Mouse (Mus musculus): Measurements from ENCODE around the gene Ccdc113. TPM values are rescaled to one million over a fixed set of nuclear protein-coding genes. Genes with fewer than 3 reads are reported as not detected.

Gene Ccdc113
- polyA plus RNA-seq, 1 experiment from 2014 or later: 0.62 TPM

DNA sequence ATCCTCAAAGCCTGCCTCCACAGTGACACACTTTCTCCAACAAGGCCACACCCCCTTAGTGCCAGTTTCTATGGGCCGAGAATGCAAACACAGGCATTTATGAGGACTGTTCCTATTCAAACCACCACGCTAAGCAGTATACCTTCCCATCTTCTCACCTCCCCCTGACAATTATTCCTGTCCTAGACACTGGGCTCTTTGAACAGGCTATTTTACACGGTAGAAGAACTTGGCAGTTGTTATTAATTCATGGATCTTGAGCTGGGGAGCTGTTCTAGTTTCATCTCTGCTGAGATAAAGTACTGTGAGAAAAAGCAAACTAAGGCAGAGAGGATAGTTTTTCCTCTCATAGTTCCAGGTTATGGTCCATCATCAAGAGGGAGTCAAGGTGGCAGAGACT lies 9.2 kb downstream of the Ccdc113 start:
- no peak for DNase-seq (ENCODE audit: low spot score)
- no peak for ATAC-seq (ENCODE audit: low FRiP score, low TSS enrichment)
- Histone ChIP-seq H3K4me1 (replicated peaks; ENCODE audit: control insufficient read depth, insufficient read depth) (no peaks in the 10 kb centered on the region), H3K36me3 (ENCODE audit: control insufficient read depth, insufficient read depth, low read length) (no peaks in the 10 kb centered on the region), H3K4me2 (replicated peaks; ENCODE audit: low read depth) (no peak overlapping the region), H3K4me3 (ENCODE audit: low read depth, low read length) (no peak overlapping the region), H3K27me3 (ENCODE audit: control insufficient read depth, insufficient read depth, low read length) (no peaks in the 10 kb centered on the region), H3K27ac (replicated peaks) (no peak overlapping the region), H3K9ac (ENCODE audit: low read length) (no peak overlapping the region), H3K9me3 (ENCODE audit: control insufficient read depth, low read length) (no peaks in the 10 kb centered on the region)
- TF ChIP-seq EP300 (optimal IDR thresholded peaks at IDR 0.05) (no peak), CTCF (IDR thresholded peaks at IDR 0.05; ENCODE audit: low read depth) (no peak)
- 74% methylated on average over 3 of the region's 3 CpGs for WGBS

GRCm38 (mm10) chr8:95545815-95546214 lies 11.9 kb downstream of the Ccdc113 start:
- Histone ChIP-seq H3K4me2 (replicated peaks; ENCODE audit: low read depth) (no peak overlapping the region), H3K9me3 (ENCODE audit: control insufficient read depth, low read length) (no peaks in the 10 kb centered on the region), H3K4me1 (replicated peaks; ENCODE audit: control insufficient read depth, insufficient read depth) (no peaks in the 10 kb centered on the region), H3K27ac (replicated peaks) (no peak overlapping the region), H3K36me3 (ENCODE audit: control insufficient read depth, insufficient read depth, low read length) (no peaks in the 10 kb centered on the region), H3K9ac (ENCODE audit: low read length) (no peak overlapping the region), H3K4me3 (ENCODE audit: low read depth, low read length) (no peak overlapping the region), H3K27me3 (ENCODE audit: control insufficient read depth, insufficient read depth, low read length) (no peaks in the 10 kb centered on the region)
- no peak for TF ChIP-seq EP300 (optimal IDR thresholded peaks at IDR 0.05)
- TF ChIP-seq CTCF (IDR thresholded peaks at IDR 0.05; ENCODE audit: low read depth): no peak
- ATAC-seq (ENCODE audit: low FRiP score, low TSS enrichment) (no peak), DNase-seq (ENCODE audit: low spot score) (no peak)
- WGBS: 62% methylated on average over 17 of the region's 17 CpGs

DNA sequence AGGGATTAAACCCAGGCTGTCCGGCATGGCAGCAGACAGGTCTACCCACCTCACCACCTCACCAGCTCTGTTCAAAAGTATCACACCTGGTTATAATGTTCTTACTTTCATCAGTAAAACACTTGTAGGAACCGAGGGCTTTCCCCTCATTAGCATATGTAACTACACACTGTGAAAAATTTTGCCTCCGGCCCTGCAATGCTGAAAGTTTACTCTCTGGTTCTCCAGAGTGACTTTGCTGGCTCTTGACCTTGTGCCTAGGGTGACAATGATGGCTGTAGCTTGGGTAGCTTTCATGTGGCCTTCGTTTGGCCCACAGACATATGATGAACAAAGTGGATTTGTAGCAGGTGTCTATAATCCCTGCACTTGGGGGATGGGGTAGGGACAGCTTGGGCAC lies 13.1 kb downstream of the Ccdc113 start:
- no peak overlapping the region for H3K9ac ChIP-seq (ENCODE audit: low read length)
- no peak overlapping the region for H3K4me3 ChIP-seq (ENCODE audit: low read depth, low read length)
- DNase-seq (ENCODE audit: low spot score) (no peak), ATAC-seq (ENCODE audit: low FRiP score, low TSS enrichment) (no peak)
- no peak overlapping the region for H3K27ac ChIP-seq (replicated peaks)
- no peaks in the 10 kb centered on the region for H3K27me3 ChIP-seq (ENCODE audit: control insufficient read depth, insufficient read depth, low read length)
- no peaks in the 10 kb centered on the region for H3K36me3 ChIP-seq (ENCODE audit: control insufficient read depth, insufficient read depth, low read length)
- 85% methylated on average over 4 of the region's 4 CpGs for WGBS
- no peaks in the 10 kb centered on the region for H3K9me3 ChIP-seq (ENCODE audit: control insufficient read depth, low read length)
- no peaks in the 10 kb centered on the region for H3K4me1 ChIP-seq (replicated peaks; ENCODE audit: control insufficient read depth, insufficient read depth)
- no peak for TF ChIP-seq EP300 (optimal IDR thresholded peaks at IDR 0.05)
- H3K4me2 ChIP-seq (replicated peaks; ENCODE audit: low read depth): no peak overlapping the region

DNA sequence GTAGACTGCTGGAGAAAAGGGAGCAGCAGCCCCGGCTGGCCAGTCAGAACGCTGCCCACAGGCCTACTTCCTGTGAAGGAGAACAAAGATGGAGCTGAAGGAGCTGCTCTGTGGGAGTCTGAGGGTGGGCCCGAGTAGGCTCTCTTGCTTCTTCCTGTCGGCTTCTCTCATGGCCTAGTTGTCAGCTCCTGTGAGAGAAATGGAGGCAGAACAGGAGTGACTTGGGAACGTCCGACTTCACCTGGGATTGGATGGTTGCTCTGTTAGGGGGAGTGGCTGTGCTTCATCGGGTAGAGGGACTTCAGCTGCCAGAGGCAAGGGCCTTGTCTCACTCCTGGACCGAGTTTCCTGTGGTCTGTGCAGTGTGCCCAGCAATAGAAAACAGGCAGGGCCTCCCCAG lies 14.0 kb downstream of the Ccdc113 start:
- no peak for ATAC-seq (ENCODE audit: low FRiP score, low TSS enrichment)
- Histone ChIP-seq H3K4me1 (replicated peaks; ENCODE audit: control insufficient read depth, insufficient read depth) (no peaks in the 10 kb centered on the region), H3K27ac (replicated peaks) (no peak overlapping the region), H3K9ac (ENCODE audit: low read length) (no peak overlapping the region), H3K4me3 (ENCODE audit: low read depth, low read length) (no peak overlapping the region), H3K4me2 (replicated peaks; ENCODE audit: low read depth) (no peak overlapping the region), H3K9me3 (ENCODE audit: control insufficient read depth, low read length) (no peaks in the 10 kb centered on the region), H3K36me3 (ENCODE audit: control insufficient read depth, insufficient read depth, low read length) (no peaks in the 10 kb centered on the region), H3K27me3 (ENCODE audit: control insufficient read depth, insufficient read depth, low read length) (no peaks in the 10 kb centered on the region)
- TF ChIP-seq CTCF (IDR thresholded peaks at IDR 0.05; ENCODE audit: low read depth) (no peak), EP300 (optimal IDR thresholded peaks at IDR 0.05) (no peak)
- no peak for DNase-seq (ENCODE audit: low spot score)
- 62% methylated on average over 8 of the region's 8 CpGs for WGBS

- TF ChIP-seq EP300 (optimal IDR thresholded peaks at IDR 0.05) (no peak), CTCF (IDR thresholded peaks at IDR 0.05; ENCODE audit: low read depth) (no peak)
- Histone ChIP-seq H3K4me2 (replicated peaks; ENCODE audit: low read depth) (no peak overlapping the region), H3K9me3 (ENCODE audit: control insufficient read depth, low read length) (no peaks in the 10 kb centered on the region), H3K36me3 (ENCODE audit: control insufficient read depth, insufficient read depth, low read length) (no peaks in the 10 kb centered on the region), H3K27me3 (ENCODE audit: control insufficient read depth, insufficient read depth, low read length) (no peaks in the 10 kb centered on the region), H3K4me3 (ENCODE audit: low read depth, low read length) (no peak overlapping the region), H3K4me1 (replicated peaks; ENCODE audit: control insufficient read depth, insufficient read depth) (no peaks in the 10 kb centered on the region), H3K9ac (ENCODE audit: low read length) (no peak overlapping the region), H3K27ac (replicated peaks) (no peak overlapping the region)
- ATAC-seq (ENCODE audit: low FRiP score, low TSS enrichment): no peak
- no peak for DNase-seq (ENCODE audit: low spot score)
- 52% methylated on average over 16 of the region's 16 CpGs for WGBS
These were observed 16.3 kb downstream of the Ccdc113 start for GRCm38 (mm10) chr8:95549871-95550829.

- no peak overlapping the region for H3K9ac ChIP-seq (ENCODE audit: low read length)
- H3K27ac ChIP-seq (replicated peaks): no peak overlapping the region
- no peaks in the 10 kb centered on the region for H3K27me3 ChIP-seq (ENCODE audit: control insufficient read depth, insufficient read depth, low read length)
- no peaks in the 10 kb centered on the region for H3K36me3 ChIP-seq (ENCODE audit: control insufficient read depth, insufficient read depth, low read length)
- no peak overlapping the region for H3K4me2 ChIP-seq (replicated peaks; ENCODE audit: low read depth)
- 72% methylated on average over 4 of the region's 4 CpGs for WGBS
- DNase-seq (ENCODE audit: low spot score): no peak
- no peaks in the 10 kb centered on the region for H3K9me3 ChIP-seq (ENCODE audit: control insufficient read depth, low read length)
- no peaks in the 10 kb centered on the region for H3K4me1 ChIP-seq (replicated peaks; ENCODE audit: control insufficient read depth, insufficient read depth)
- no peak overlapping the region for H3K4me3 ChIP-seq (ENCODE audit: low read depth, low read length)
- no peak for ATAC-seq (ENCODE audit: low FRiP score, low TSS enrichment)
- TF ChIP-seq EP300 (optimal IDR thresholded peaks at IDR 0.05) (no peak), CTCF (IDR thresholded peaks at IDR 0.05; ENCODE audit: low read depth) (no peak)
These were observed 17.7 kb downstream of the Ccdc113 start for GRCm38 (mm10) chr8:95551577-95551976.
